Mouse (Mus musculus): Measurements from ENCODE around the gene Kansl1.
A peak's percentile ranks its signal among the peaks of the same experiment; 100 is the strongest.

DNA sequence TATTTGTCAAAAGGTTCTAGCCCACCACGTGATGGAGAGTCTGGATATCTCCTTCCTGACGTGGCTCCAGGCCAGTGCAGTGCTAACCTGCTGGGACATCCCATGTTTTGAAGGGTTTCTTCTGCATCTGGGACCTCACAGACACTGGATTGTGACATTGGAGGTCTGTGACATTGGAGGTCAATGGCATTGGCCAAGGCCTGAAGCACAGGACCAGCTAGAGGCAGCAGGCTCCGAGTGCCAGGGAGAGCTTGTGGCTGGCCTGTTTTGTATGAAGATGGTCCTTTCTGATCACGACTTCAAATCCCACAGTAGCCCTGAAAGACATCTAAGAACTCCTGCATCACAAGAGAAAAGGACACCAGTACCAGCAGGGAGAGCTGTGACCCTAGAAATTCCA lies 138.5 kb downstream of the Kansl1 start:
- TF ChIP-seq CTCF (conservative IDR thresholded peaks at IDR 0.05 in 1 of 2, IDR thresholded peaks at IDR 0.05 in 1 of 2; ENCODE audit: low read depth in 2 of 2, low read length in 2 of 2) = peak in 1 of 2 experiments; percentile 17; a peak in 2 of 4 replicates
- TF ChIP-seq MAZ (IDR thresholded peaks at IDR 0.05; ENCODE audit: low read depth, low read length) = no peak
- no peak for TF ChIP-seq POLR2A (IDR thresholded peaks at IDR 0.05; ENCODE audit: low read depth, low read length)
- no peak for TF ChIP-seq ZNF384 (IDR thresholded peaks at IDR 0.05; ENCODE audit: low read depth, low read length)
- TF ChIP-seq TCF12 (IDR thresholded peaks at IDR 0.05; ENCODE audit: low read depth, low read length) = no peak
- no peak for TF ChIP-seq MYC (IDR thresholded peaks at IDR 0.05; ENCODE audit: low read depth, low read length)
- no peak for TF ChIP-seq CHD1 (IDR thresholded peaks at IDR 0.05; ENCODE audit: low read depth, low read length)

All from CH12.LX (cell line).